40 mouse cellular contexts compared by ENCODE assay signal in the genomic region with DNA sequence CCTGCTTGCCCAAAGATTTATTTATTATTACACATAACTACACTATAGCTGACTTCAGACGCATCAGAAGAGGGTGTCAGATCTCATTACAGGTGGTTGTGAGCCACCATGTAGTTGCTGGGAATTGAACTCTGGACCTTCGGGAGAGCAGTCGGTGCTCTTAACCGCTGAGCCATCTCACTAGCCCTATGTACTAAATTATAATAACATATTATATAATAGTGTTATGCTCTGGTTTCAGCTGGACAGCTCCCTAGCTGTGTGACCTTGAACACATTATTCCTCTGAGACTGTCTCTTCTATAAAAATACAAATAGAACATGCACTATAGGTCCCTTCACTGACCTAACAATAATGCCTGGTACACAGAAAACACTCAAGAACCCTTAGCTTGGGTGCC. TPM values are rescaled to one million over a fixed set of nuclear protein-coding genes. Genes with fewer than 3 reads are reported as not detected.
"Had no signal": no experiment of that assay in that cellular context is flagged by ENCODE, and none has a peak within 500 bp of the region (broad histone marks: within the 10 kb centered on the region; RNA-seq: fewer than 3 reads in every experiment).

No protein-coding gene starts in this region.

- H3K4me2 ChIP-seq: heart, embryonic 12.5 days; heart, embryonic 13.5 days; heart, embryonic 15.5 days; hindbrain, embryonic 12.5 days; hindbrain, embryonic 13.5 days; hindbrain, embryonic 14.5 days; hindbrain, embryonic 15.5 days; intestine, embryonic 15.5 days; kidney, embryonic 15.5 days had no signal

- ATAC-seq: hindbrain, embryonic 16.5 days; hindbrain, postnatal 0 days; inflammation-experienced regulatory T-cells, adult 6 months; intestine, embryonic 15.5 days; intestine, embryonic 16.5 days; intestine, postnatal 0 days had no signal

- H3K9ac ChIP-seq: heart, embryonic 12.5 days; heart, embryonic 13.5 days; heart, embryonic 15.5 days; hindbrain, embryonic 12.5 days; hindbrain, embryonic 13.5 days; hindbrain, embryonic 14.5 days; hindbrain, embryonic 15.5 days; intestine, embryonic 15.5 days; kidney, embryonic 15.5 days had no signal

- H3K27me3 ChIP-seq: heart, embryonic 12.5 days; heart, embryonic 15.5 days; hindbrain, embryonic 12.5 days; hindbrain, embryonic 15.5 days; intestine, embryonic 15.5 days; kidney, embryonic 15.5 days had no signal

- H3K9me3 ChIP-seq: heart, embryonic 10.5 days; heart, embryonic 12.5 days; heart, embryonic 13.5 days; heart, embryonic 15.5 days; hindbrain, embryonic 10.5 days; hindbrain, embryonic 12.5 days; hindbrain, embryonic 13.5 days; hindbrain, embryonic 15.5 days; intestine, embryonic 15.5 days; kidney, embryonic 15.5 days had no signal

- H3K36me3 ChIP-seq: heart, embryonic 10.5 days; heart, embryonic 12.5 days; heart, embryonic 13.5 days; heart, embryonic 15.5 days; hindbrain, embryonic 10.5 days; hindbrain, embryonic 12.5 days; hindbrain, embryonic 13.5 days; hindbrain, embryonic 15.5 days; intestine, embryonic 15.5 days; kidney, embryonic 15.5 days had no signal

- DNase-seq: heart, postnatal 10 days; heart, postnatal 14 days; heart, postnatal 36 days; heart, postnatal 4 days; kidney, adult 11 months; kidney, adult 18-20 months; kidney, adult 2 months; kidney, adult 8-10 months; kidney, adult 9 months; kidney, postnatal 10 days; kidney, postnatal 14 days; kidney, postnatal 25 days; kidney, postnatal 36 days; kidney, postnatal 4 days; layer of hippocampus, adult 9-11 months; layer of hippocampus, postnatal 36 days had no signal

- H3K27ac ChIP-seq: heart, embryonic 10.5 days; heart, embryonic 13.5 days; heart, embryonic 15.5 days; hindbrain, embryonic 10.5 days; hindbrain, embryonic 12.5 days; hindbrain, embryonic 13.5 days; hindbrain, embryonic 14.5 days; hindbrain, embryonic 15.5 days; hindbrain, postnatal 0 days; intestine, embryonic 15.5 days; kidney, embryonic 15.5 days; kidney, postnatal 0 days; layer of hippocampus, adult 2 months had no signal

- H3K4me3 ChIP-seq: heart, embryonic 10.5 days; heart, embryonic 12.5 days; heart, embryonic 13.5 days; heart, embryonic 15.5 days; hindbrain, embryonic 10.5 days; hindbrain, embryonic 12.5 days; hindbrain, embryonic 13.5 days; hindbrain, embryonic 15.5 days; intestine, embryonic 15.5 days; kidney, embryonic 15.5 days; layer of hippocampus, adult 2 months had no signal

RNA-seq across cellular contexts. Expression of gene Hils1, which starts 42.4 kb away (rescaled TPM):
- polyA plus RNA-seq: heart, embryonic 10.5 days; heart, embryonic 12.5 days; heart, embryonic 13.5 days; heart, postnatal 0 days; hindbrain, embryonic 10.5 days; hindbrain, embryonic 11.5 days; hindbrain, embryonic 12.5 days; hindbrain, embryonic 13.5 days; hindbrain, embryonic 14.5 days; hindbrain, embryonic 15.5 days; hindbrain, embryonic 16.5 days; hindbrain, postnatal 0 days; inflammation-experienced regulatory T-cells, adult 6 months; intestine, embryonic 14.5 days; intestine, embryonic 15.5 days; intestine, embryonic 16.5 days; intestine, postnatal 0 days; kidney, adult 2 months; kidney, embryonic 14.5 days; kidney, embryonic 15.5 days; kidney, embryonic 16.5 days; kidney, postnatal 0 days; large intestine, adult 2 months had no signal

RNA-seq across cellular contexts. Expression of gene Sgca, which starts 51.1 kb away (rescaled TPM):
- polyA plus RNA-seq: inflammation-experienced regulatory T-cells, adult 6 months; intestine, embryonic 14.5 days; intestine, embryonic 15.5 days had no signal
